Mouse (Mus musculus) naive thymus-derived CD4-positive, alpha-beta T cell, adult 2 months (primary cell): ENCODE data around the gene Nup205.

Experiments used
- DNase-seq: peaks from one replicate; pipeline ENCODE4 v3.0.0-alpha.2; 2011; ENCODE audit warnings: low read depth

The Nup205 gene

DNA sequence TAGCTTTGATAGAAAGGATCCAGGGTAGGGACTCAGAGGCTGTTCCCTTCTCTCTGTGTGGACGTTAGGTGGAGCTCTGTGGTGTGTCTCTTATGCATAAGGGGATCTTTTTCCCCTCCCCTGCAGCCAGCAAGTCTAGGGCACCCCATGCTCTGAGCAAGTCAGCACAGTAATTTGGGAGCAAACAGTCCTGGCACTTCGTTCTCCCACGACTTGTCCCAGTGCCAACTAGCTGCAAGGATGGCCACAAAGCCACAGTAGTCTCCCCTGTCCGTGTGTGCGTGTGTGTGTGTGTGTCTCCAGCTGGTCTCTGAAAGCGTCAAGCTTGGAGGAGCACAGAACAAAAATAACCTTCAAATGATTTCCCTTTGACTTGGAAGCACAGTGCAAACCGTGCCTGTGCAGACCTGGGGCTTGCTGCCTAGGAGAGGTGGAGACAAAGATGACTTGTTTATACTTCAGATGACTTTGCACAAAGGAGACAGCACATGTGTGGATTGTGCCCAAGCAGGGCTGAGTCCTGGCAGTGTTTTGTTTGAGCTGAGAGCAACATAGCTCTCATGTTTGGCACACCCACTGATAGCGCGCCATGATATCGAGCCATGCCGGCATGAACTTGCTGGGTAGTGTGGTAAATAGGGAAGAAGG, 111.0 kb downstream of the Nup205 start:
- DNase-seq = no peak

GRCm38 (mm10) chr6:35288920-35289319, 111.7 kb downstream of the Nup205 start:
- DNase-seq = no peak

- DNase-seq = no peak
Measured at GRCm38 (mm10) chr6:35289676-35290075, 112.5 kb downstream of the Nup205 start.

DNA sequence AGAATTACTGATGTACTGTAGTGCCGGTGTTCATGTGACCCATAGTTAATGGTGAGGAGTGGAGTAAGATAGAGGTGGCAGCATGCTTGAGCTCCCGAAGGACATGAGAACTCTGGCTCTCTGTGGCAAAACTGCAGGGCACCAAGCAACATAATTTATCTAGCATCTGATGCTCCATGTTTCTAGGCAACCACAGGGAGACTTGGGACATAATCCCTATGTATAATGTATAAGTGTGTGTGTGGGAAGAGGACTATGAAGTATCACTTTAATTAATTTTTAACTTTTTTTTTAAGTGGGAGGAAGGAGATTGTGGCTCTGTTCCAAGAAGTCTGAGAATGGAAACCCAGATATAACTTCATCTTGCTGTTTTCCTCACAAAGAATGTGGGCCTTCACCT, 117.7 kb downstream of the Nup205 start:
- DNase-seq = no peak

DNA sequence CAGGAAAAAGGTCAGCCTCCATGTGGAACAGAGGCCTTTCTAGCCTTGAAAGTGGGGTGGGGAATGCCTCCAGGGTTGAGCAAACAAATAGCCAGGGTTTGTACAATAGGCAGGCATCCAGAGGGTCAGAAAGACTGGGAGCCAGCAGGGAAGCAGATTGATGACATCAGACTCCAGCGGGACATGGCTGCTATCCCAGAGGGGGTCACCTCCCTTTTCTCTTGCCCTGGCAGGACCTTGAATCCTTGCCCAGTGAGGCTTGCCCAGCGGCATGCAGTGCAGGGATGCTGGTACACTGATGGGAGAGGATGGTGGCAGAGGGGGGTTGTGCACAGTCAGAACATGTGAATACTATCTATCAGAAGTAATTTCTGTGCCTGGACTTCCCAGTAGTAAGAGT, 119.8 kb downstream of the Nup205 start:
- no peak for DNase-seq
